Mouse (Mus musculus) frontal cortex, postnatal 10 days (tissue): Measurements from ENCODE around the gene Vmn1r32.

Source experiments
- DNase-seq, 2 experiments: peaks; one replicate each; pipeline ENCODE4 v3.0.0; 2022; ENCODE audit warnings: low spot score in 2 of 2, mixed read lengths in 1 of 2

Vmn1r32 gene

GRCm38 (mm10) chr6:66559996-66560395 lies at the start of gene Vmn1r32:
Gene Vmn1r32 (minus strand): TSS chr6:66560096.
- no peak for DNase-seq

GRCm38 (mm10) chr6:66595804-66596203 lies 35.9 kb upstream of the Vmn1r32 start:
- DNase-seq: no peak

GRCm38 (mm10) chr6:66535966-66536365 lies 23.9 kb downstream of the Vmn1r32 start:
- no peak for DNase-seq

- peak; percentile 96 for DNase-seq
Observed at GRCm38 (mm10) chr6:66535028-66535862, 24.7 kb downstream of the Vmn1r32 start, which contains the start of gene Mad2l1. Gene Mad2l1 (plus strand): TSS chr6:66535390.

- no peak for DNase-seq
Observed at GRCm38 (mm10) chr6:66534366-66534941, 25.4 kb downstream of the Vmn1r32 start.

GRCm38 (mm10) chr6:66533241-66533640 lies 26.7 kb downstream of the Vmn1r32 start:
- no peak for DNase-seq

- DNase-seq: no peak
Observed at GRCm38 (mm10) chr6:66528386-66528785, 31.5 kb downstream of the Vmn1r32 start.

- DNase-seq: no peak
Observed at GRCm38 (mm10) chr6:66516368-66516767, 43.5 kb downstream of the Vmn1r32 start.
